Mouse (Mus musculus): ENCODE data around the gene Ube2d1.

Ube2d1 gene

DNA sequence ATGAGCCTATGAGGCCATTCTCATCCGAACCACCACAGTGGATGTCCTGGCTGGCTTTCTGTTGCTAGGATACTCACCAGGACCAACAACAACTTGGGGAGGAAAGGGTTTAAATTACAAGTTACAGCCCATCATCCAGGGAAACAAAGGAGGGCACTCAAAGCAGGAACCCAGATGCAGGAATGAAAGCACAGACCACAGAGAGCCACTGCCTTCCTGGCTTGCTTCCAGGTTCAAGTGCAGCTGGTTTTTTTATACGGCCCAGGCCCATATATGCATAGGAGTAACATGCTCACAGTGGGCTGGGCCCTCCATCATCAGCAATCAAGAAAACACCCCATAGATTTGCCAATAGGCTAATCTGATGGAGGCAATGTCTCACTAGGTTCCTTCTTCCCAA is 62.4 kb downstream of the Ube2d1 start:
- DNase-seq (ENCODE audit: low read depth), result no peak

DNA sequence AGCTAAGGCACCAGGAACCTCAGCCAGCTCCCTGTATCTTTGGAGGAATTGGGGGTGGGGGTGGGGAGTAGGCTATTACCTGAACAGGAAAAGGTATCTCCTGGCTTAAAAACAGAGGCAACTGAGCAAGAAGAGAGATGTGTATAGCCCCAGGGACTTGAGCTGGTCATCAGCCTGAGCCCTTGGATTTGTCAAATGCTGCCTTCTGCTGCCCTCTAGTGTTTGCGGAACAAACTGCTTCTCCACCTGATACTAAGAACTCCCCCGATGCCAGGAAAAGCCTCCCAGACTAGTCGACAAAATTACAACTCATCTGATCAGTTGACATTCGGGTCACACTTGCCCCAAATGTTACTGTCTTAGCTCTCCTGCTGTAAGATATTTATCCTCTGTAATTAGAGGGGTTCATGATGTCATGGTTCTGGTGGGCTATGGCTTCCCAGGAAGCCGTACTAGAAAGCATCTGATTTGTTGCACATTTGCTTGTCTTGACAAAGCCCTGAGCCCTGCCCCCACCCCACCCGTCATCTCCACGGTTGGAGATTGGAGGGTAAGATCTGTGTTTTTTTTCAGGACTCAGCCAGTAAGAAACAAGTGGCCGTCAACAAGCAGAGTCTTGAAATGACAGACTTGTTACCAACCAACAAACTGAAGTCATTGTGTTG is 66.7 kb downstream of the Ube2d1 start:
- peak; percentile 73 for DNase-seq (ENCODE audit: low read depth)

DNA sequence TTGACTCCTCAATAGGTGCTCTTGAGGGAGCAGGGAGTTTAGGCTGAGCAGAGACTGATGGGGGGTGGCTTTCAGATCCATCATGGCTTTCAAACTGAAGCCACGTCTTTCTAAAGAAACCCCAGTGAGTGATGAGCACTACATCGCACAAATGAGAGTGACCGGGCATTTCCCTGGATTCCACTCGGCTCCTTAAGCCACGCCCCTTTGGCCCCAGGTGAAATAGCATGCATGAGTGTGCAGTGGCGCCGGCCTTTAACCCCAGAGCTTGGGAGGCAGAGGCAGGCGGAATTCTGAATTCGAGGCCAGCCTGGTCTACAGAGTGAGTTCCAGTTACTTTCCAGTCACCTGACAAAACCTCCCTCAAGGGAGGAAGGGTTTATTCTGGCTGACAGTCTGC is 69.1 kb downstream of the Ube2d1 start:
- no peak for DNase-seq (ENCODE audit: low read depth)

Data from naive thymus-derived CD4-positive, alpha-beta T cell, adult 2 months (primary cell).